Mouse (Mus musculus): ENCODE results near the gene Fam173b.

Gene Fam173b

GRCm38 (mm10) chr15:31587789-31588188, 13.9 kb upstream of the Fam173b start:
- no peak for DNase-seq

DNA sequence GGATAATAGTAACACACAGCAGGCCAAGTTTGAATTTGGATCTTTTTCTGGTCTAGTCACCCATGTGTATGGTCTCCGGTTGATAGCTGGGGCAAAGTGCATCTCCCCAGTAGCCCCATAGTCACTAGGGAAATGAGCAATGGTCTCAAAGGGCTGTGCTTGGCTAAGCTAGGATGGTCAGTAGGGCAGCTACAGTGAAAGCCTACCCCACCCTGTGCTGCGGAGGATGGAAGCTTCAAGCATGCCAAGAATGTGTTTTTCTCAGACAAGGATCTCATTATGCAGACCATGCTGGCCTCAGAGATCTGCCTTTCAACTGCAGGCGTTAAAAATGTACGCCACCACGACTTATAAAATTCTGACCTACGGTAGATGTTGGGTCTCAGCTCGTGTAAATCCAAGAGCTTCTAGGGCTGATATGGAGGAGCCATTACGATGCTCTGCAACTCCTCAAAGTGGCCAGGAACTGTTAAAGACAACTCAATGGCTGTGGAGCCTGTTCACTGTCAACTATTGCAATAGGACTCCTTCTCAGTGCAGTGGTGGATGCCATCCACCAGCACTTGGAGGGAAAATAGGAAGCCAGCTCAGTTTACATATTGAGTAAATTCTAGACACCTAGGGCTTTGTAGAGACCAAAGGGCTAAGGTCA, 12.5 kb upstream of the Fam173b start:
- DNase-seq, result no peak

DNA sequence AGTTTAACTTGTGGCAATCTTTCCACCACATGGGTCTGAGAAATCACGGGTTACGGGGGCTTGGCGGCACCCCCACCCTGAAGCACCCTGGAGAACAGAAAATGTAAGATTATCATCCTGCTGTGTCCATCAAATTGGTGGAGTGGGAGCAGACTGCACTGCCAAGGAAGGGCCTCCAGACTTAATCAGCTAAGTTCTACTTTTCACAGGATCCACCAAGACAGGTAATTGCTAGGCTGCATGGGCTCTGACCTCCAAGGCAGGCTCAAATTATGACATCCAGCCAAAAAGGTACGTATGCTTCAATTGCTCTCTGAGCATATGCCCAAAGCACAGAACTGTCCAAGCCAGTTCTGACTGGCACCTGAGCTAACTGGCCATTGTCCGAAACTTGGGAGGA, 11.5 kb upstream of the Fam173b start:
- DNase-seq, result no peak

GRCm38 (mm10) chr15:31592531-31592930, 9.1 kb upstream of the Fam173b start:
- no peak for DNase-seq

DNA sequence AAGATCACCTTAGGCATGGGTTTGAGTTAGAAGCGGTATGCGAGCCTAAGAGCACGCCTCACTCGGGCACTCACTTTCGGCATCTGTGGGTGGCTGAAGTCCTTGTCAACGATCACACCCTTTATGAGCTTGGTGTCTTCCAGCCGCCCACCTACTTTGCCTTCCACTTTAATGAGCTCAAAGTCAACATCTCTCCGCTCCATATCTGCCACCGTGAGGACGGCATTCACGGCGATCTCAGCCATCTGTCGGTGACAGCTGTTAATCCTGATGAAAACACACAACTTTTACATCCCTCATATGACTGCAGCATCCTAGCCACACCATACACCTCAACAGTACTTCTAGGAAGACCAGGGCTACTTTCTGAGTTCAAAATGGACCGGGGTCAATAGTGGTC, 7.4 kb upstream of the Fam173b start:
- DNase-seq, result no peak

DNA sequence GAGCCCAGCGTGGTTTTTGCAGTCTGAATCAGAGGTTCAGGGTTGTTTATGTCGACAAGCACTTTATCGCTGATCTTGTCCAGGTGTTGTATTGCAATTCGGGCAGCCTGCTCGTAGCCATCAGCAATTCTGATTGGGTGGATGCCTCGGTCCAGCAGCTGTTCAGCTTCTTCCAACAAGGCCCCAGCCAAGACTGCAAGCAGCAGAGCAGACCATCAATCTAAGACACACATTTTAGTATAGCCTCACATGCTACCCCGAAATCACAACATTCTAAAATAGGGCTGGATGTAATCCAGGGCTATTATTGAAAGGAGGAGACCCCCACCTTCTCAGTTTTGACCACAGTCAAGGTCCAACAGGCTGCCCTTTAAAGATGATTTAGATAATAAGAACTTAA, 6.0 kb upstream of the Fam173b start:
- no peak for DNase-seq

GRCm38 (mm10) chr15:31599834-31600233, 1.8 kb upstream of the Fam173b start:
- DNase-seq, result no peak

GRCm38 (mm10) chr15:31601279-31601645, 390 bp upstream of the Fam173b start:
- no peak for DNase-seq

DNA sequence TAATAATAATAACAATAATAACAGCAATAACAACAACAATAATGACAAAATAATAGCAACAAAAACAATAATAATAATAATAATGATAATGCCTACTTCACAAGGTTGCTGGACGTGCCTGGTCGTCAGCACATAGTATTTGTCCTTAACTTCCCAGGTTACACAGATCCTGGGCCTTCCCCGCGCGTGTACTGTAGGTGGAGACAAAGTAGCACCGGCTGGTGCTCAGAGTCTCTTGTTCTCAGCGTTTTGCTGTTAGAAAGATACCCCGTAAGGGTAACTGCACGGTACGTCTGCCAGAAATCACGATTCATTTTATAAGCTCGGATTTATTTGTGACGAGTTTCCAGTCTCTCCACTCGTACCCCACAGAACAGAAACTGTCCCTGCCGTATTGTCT, 774 bp downstream of the Fam173b start:
- peak; percentile 30 to 38 for DNase-seq

GRCm38 (mm10) chr15:31603113-31603512, 1.5 kb downstream of the Fam173b start:
- no peak for DNase-seq

- DNase-seq, result no peak
These were observed 5.2 kb downstream of the Fam173b start for GRCm38 (mm10) chr15:31606821-31607220.

DNA sequence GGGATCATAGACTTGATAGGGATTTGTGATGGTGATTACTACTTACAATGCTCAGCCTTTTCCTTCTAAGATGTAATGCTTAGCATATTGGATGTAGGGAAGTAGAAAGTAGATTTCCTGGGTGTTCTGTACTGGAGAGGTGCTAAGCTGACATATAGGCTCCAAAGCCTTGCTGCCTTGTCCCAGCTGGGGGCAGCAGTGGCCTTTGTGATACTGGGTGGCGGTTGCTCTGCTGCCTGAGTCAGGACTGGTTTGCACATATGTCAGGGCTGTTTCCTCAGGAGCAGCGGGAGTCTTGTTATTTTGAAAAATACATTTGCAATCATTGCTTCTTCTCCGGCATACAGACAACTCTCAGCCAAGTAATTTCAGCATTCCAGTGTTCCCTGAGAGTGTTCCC, 9.4 kb downstream of the Fam173b start:
- DNase-seq, result no peak

DNA sequence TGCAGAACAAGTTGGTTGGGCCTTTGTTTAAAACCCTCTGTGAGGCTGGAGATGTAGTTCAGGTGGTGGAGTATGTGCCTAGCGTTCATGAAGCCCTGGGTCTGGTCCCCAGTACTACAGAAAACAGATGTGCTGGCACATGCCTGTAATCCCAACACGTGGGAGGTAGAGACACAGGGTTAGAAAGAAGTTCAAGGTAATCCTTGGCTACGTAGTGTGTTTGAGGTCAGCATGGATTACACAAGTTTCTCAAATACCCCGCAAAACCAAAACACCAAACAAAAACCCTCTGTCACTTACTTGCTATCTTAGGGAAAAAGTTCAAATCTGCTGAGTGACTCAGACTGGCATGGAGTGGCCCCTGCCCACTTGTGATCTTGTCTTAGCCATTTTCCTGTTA, 10.3 kb downstream of the Fam173b start:
- no peak for DNase-seq

GRCm38 (mm10) chr15:31613826-31614453, 12.3 kb downstream of the Fam173b start:
- DNase-seq, result no peak

DNA sequence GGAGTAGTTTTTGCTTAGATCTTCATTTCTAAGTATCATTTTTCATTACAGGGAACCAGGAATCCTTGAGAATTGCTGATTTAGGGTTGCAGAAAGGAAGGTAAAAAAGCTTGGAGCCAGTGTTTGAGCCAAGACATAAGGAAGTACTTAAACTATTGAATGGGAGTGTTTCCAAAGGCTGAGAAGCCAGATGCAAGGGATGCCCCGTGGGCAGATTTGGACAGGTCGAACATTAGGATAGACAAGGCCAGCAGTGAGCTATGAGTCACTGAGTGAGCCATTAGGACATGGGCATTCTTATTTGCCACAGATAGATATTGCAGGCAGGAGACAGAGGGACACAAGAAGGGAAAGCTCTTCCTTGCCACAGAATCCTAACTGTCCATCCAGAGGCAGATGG, 13.0 kb downstream of the Fam173b start:
- DNase-seq, result no peak

GRCm38 (mm10) chr15:31617261-31617660, 15.6 kb downstream of the Fam173b start:
- no peak for DNase-seq

GRCm38 (mm10) chr15:31619521-31619920, 17.9 kb downstream of the Fam173b start:
- no peak for DNase-seq

- no peak for DNase-seq
These were observed 25.9 kb downstream of the Fam173b start for GRCm38 (mm10) chr15:31627277-31628154.

DNA sequence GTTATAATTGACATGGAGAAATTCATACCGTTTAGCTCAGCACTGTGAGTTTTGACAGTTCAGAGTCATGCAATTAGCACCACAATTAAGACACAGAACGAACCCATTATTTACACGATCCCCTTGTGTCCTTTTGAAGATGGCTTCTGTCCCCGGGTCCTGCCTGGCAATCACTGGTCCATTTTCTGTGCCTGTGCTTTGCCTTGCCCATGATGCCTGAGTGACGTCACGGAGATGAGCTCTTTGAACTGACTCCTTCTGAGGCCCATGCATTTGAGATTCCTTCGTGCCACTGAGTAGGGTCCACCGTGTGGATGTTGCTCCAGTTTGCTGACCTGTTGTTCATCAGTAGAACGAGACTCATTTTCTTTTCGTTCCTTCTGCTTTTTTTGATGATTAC, 26.5 kb downstream of the Fam173b start:
- no peak for DNase-seq

DNA sequence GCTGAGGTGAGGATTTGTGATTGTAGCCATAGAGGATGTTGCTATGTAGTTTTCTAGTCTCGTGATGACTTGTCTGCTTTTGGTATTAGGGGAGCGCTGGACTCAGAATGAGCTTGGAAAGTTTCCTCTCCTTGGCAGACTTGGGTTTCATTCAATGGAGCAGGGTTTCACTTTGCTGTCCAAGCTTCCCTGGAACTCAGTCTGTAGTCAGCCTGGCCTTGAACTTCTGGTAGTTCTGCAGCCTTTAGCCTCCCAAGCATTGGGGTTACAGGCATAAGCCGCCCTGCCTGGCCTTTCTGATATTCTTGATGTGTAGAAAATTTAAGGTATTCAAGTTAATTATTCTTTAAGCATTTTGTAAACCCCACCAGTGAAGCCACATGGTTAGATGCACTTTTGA, 27.9 kb downstream of the Fam173b start:
- DNase-seq, result no peak

DNA sequence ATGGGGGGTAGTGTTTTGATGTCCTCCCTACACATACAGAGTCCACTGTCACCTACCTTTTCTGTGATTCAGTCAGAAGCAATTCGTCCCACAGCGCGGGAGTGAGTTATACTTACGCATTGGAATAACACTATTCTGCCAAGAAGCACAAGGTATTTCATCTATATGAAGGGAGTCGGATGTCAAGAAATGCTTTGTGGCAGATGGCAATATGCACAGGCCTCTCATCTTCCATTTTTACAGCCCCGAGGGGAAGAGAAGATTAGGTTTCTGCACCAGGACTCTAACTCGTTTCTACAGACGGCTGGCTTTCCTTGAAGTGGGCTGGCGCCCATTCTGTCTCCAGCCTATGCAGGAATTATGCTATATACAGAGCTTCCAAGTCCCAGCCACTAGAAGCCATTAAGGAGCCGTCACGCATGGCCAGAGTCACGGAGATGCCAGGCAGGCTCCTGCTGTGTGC, 29.8 kb downstream of the Fam173b start:
- no peak for DNase-seq

DNA sequence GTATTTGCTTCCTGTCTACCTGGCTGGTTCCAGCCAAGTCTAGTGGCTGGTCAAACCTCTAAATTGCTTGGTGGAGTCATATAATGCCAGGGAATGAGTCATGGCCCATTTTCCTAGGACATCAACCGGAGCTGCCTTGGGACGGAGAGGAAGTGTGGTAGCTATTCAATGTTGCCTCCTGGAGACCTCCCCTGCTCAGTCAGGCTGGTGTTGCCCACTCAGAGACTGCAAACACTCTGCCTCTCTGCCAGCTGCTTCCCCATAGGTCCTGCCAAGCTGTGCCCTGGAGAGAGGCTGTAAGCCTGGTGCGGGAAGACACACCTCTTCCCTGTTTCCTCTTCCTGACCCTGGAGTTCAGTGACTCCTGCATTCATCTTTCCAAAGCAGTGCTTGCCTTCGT, 30.8 kb downstream of the Fam173b start:
- DNase-seq, result no peak

GRCm38 (mm10) chr15:31634582-31634981, 32.9 kb downstream of the Fam173b start:
- no peak for DNase-seq

- no peak for DNase-seq
These were observed 34.5 kb downstream of the Fam173b start for GRCm38 (mm10) chr15:31636091-31636595.
